Mouse (Mus musculus) hindbrain, embryonic 13.5 days (tissue): ENCODE results near the gene Ttc14. TPM values are rescaled to one million over a fixed set of nuclear protein-coding genes. Genes with fewer than 3 reads are reported as not detected.

ENCODE experiments used
- ATAC-seq: fragments of 200-750 bp; cut with Nextera tagmentation; 2 replicates; pipeline ENCODE4 v1.8.0; 2017; ENCODE audit warnings: moderate TSS enrichment; ENCODE audit not compliant: low FRiP score
- H3K27ac ChIP-seq: fragments of 300-500 bp; sonication (generic); 2 replicates; pipeline ENCODE4 v1.5.1; 2015; ENCODE audit warnings: inconsistent platforms, mild to moderate bottlenecking, moderate library complexity
- H3K27me3 ChIP-seq: fragments of 300-500 bp; sonication (generic); 2 replicates; pipeline ENCODE4 v1.6.1; 2015; ENCODE audit warnings: mild to moderate bottlenecking, inconsistent platforms
- H3K36me3 ChIP-seq: fragments of 300-500 bp; sonication (generic); 2 replicates; pipeline ENCODE4 v1.6.1; 2015; ENCODE audit warnings: mild to moderate bottlenecking, inconsistent platforms
- H3K4me1 ChIP-seq: fragments of 300-500 bp; sonication (generic); replicated peaks from 2 replicates; pipeline ENCODE4 v1.6.1; 2015; ENCODE audit warnings: inconsistent platforms
- H3K4me2 ChIP-seq: fragments of 300-500 bp; sonication (generic); 2 replicates; pipeline ENCODE4 v1.6.1; 2015; ENCODE audit warnings: inconsistent platforms, mild to moderate bottlenecking, moderate library complexity
- H3K4me3 ChIP-seq: fragments of 300-500 bp; sonication (generic); 2 replicates; pipeline ENCODE4 v1.5.1; 2015; ENCODE audit warnings: mild to moderate bottlenecking, inconsistent platforms
- H3K9ac ChIP-seq: fragments of 300-500 bp; sonication (generic); 2 replicates; pipeline ENCODE4 v1.6.1; 2015; ENCODE audit warnings: mild to moderate bottlenecking, inconsistent platforms
- H3K9me3 ChIP-seq: fragments of 300-500 bp; sonication (generic); 2 replicates; pipeline ENCODE4 v1.6.1; 2016; ENCODE audit warnings: inconsistent platforms
- WGBS: fragments of 180-500 bp; shearing (Covaris S2); methylation state at CpG from one replicate; pipeline ENCODE4 v1.1.7; 2015; 5-methylcytosine and 5-hydroxymethylcytosine counted together
- polyA plus RNA-seq: library from polyadenylated mRNA; unstranded; fragments of >200 nt; fragmentation: Nextera tagmentation; extraction: Ambion mirVana; gene quantifications from 2 replicates; pipeline ENCODE4 v1.2.1, GENCODE M21; 2015

Ttc14 gene
- polyA plus RNA-seq, 1 experiment from 2014 or later, result 69.2 TPM

- H3K9me3 ChIP-seq, result no peaks in the 10 kb centered on the region
- no peak overlapping the region for H3K27ac ChIP-seq
- H3K36me3 ChIP-seq, result no peaks in the 10 kb centered on the region
- no peak overlapping the region for H3K4me3 ChIP-seq
- ATAC-seq, result no peak
- H3K4me1 ChIP-seq, result no peaks in the 10 kb centered on the region
- H3K4me2 ChIP-seq, result no peak overlapping the region
- WGBS, result 94% methylated on average over 3 of the region's 3 CpGs
- no peaks in the 10 kb centered on the region for H3K27me3 ChIP-seq
- no peak overlapping the region for H3K9ac ChIP-seq
Measured at GRCm38 (mm10) chr3:33858939-33859338, 59.3 kb downstream of the Ttc14 start.

- Histone ChIP-seq H3K4me1 (no peaks in the 10 kb centered on the region), H3K4me2 (no peak overlapping the region), H3K27me3 (0 out of 2 replicates have a peak, but pooled peaks cover 8% of the 10 kb centered on the region), H3K4me3 (no peak overlapping the region), H3K9ac (no peak overlapping the region), H3K27ac (no peak overlapping the region), H3K36me3 (no peaks in the 10 kb centered on the region), H3K9me3 (no peaks in the 10 kb centered on the region)
- no peak for ATAC-seq
Measured at GRCm38 (mm10) chr3:33864000-33864540, 64.4 kb downstream of the Ttc14 start.

Other genes starting within 250 kb of the Ttc14 start
- 12.9 and 13.0 TPM in 2 replicates for gene Ccdc39, start 44.5 kb downstream of the Ttc14 start, polyA plus RNA-seq
- gene Fxr1, start 220.1 kb downstream of the Ttc14 start, polyA plus RNA-seq, result 42.4 and 44.7 TPM in 2 replicates